Mouse (Mus musculus): ENCODE measurements at regions not wholly inside any gene's neighbourhood (a gene's known extent, or its start where the extent isn't known, plus 50 kb on each side); places are given as distances from the start of the nearest gene placed in this dataset.
A peak's percentile ranks its signal among the peaks of the same experiment; 100 is the strongest.

- Histone ChIP-seq H3K27ac (ENCODE audit: insufficient read depth, low read length) (no peak overlapping the region), H3K4me3 (replicated peaks; ENCODE audit: insufficient read depth, low read depth, low read length) (no peak overlapping the region), H3K4me1 (ENCODE audit: control insufficient read depth, insufficient read depth, low read length) (no peaks in the 10 kb centered on the region), H3K27me3 (ENCODE audit: control insufficient read depth, insufficient read depth, low read length) (no peaks in the 10 kb centered on the region)
- DNase-seq, result no peak
- 69% methylated on average over 6 of the region's 6 CpGs for WGBS
- TF ChIP-seq CTCF (IDR thresholded peaks at IDR 0.05; ENCODE audit: borderline replicate concordance, insufficient read depth, low read depth, low read length) (no peak), POLR2A (IDR thresholded peaks at IDR 0.05; ENCODE audit: borderline replicate concordance, insufficient read depth, low read length) (no peak)
Measured at GRCm38 (mm10) chr6:98797373-98797772, 454.8 kb upstream of the Gm765 start.

GRCm38 (mm10) chr6:98796666-98797065 is 454.1 kb upstream of the Gm765 start:
- H3K4me1 ChIP-seq (ENCODE audit: control insufficient read depth, insufficient read depth, low read length), result no peaks in the 10 kb centered on the region
- H3K27ac ChIP-seq (ENCODE audit: insufficient read depth, low read length), result no peak overlapping the region
- H3K4me3 ChIP-seq (replicated peaks; ENCODE audit: insufficient read depth, low read depth, low read length), result no peak overlapping the region
- WGBS, result 63% methylated on average over 4 of the region's 4 CpGs
- no peak for TF ChIP-seq POLR2A (IDR thresholded peaks at IDR 0.05; ENCODE audit: borderline replicate concordance, insufficient read depth, low read length)
- TF ChIP-seq CTCF (IDR thresholded peaks at IDR 0.05; ENCODE audit: borderline replicate concordance, insufficient read depth, low read depth, low read length), result no peak
- no peaks in the 10 kb centered on the region for H3K27me3 ChIP-seq (ENCODE audit: control insufficient read depth, insufficient read depth, low read length)
- no peak for DNase-seq

- H3K4me1 ChIP-seq (ENCODE audit: control insufficient read depth, insufficient read depth, low read length), result 0 out of 2 replicates have a peak, but pooled peaks cover 2% of the 10 kb centered on the region
Measured at GRCm38 (mm10) chr6:98787422-98787821, 444.9 kb upstream of the Gm765 start.

GRCm38 (mm10) chr6:98782074-98782473 is 439.5 kb upstream of the Gm765 start:
- WGBS, result 8% methylated on average over 9 of the region's 9 CpGs
- peak; percentile 18 to 48 for DNase-seq
- H3K27ac ChIP-seq (ENCODE audit: insufficient read depth, low read length), result no peak overlapping the region

More at GRCm38 (mm10) chr6:98787422-98787821, 444.9 kb upstream of the Gm765 start:
- Histone ChIP-seq H3K27me3 (ENCODE audit: control insufficient read depth, insufficient read depth, low read length) (no peaks in the 10 kb centered on the region), H3K27ac (ENCODE audit: insufficient read depth, low read length) (no peak overlapping the region), H3K4me3 (replicated peaks; ENCODE audit: insufficient read depth, low read depth, low read length) (no peak overlapping the region)
- 79% methylated on average over 5 of the region's 5 CpGs for WGBS
- no peak for TF ChIP-seq CTCF (IDR thresholded peaks at IDR 0.05; ENCODE audit: borderline replicate concordance, insufficient read depth, low read depth, low read length)
- TF ChIP-seq POLR2A (IDR thresholded peaks at IDR 0.05; ENCODE audit: borderline replicate concordance, insufficient read depth, low read length), result no peak
- no peak for DNase-seq

GRCm38 (mm10) chr6:98775780-98776179 is 433.2 kb upstream of the Gm765 start:
- Histone ChIP-seq H3K27ac (ENCODE audit: insufficient read depth, low read length) (no peak overlapping the region), H3K4me1 (ENCODE audit: control insufficient read depth, insufficient read depth, low read length) (no peaks in the 10 kb centered on the region; the same call in 1 of the 2 replicates), H3K27me3 (ENCODE audit: control insufficient read depth, insufficient read depth, low read length) (no peaks in the 10 kb centered on the region), H3K4me3 (replicated peaks; ENCODE audit: insufficient read depth, low read depth, low read length) (no peak overlapping the region)
- no peak for TF ChIP-seq CTCF (IDR thresholded peaks at IDR 0.05; ENCODE audit: borderline replicate concordance, insufficient read depth, low read depth, low read length)
- TF ChIP-seq POLR2A (IDR thresholded peaks at IDR 0.05; ENCODE audit: borderline replicate concordance, insufficient read depth, low read length), result no peak
- no peak for DNase-seq
- WGBS, result 17% methylated on average over 1 of the region's 1 CpGs

More at GRCm38 (mm10) chr6:98782074-98782473, 439.5 kb upstream of the Gm765 start:
- Histone ChIP-seq H3K4me3 (replicated peaks; ENCODE audit: insufficient read depth, low read depth, low read length) (no peak overlapping the region), H3K27me3 (ENCODE audit: control insufficient read depth, insufficient read depth, low read length) (no peaks in the 10 kb centered on the region), H3K4me1 (ENCODE audit: control insufficient read depth, insufficient read depth, low read length) (0 out of 2 replicates have a peak, but pooled peaks cover 3% of the 10 kb centered on the region)
- TF ChIP-seq POLR2A (IDR thresholded peaks at IDR 0.05; ENCODE audit: borderline replicate concordance, insufficient read depth, low read length) (no peak), CTCF (IDR thresholded peaks at IDR 0.05; ENCODE audit: borderline replicate concordance, insufficient read depth, low read depth, low read length) (no peak)

GRCm38 (mm10) chr6:98769999-98770398 is 427.4 kb upstream of the Gm765 start:
- Histone ChIP-seq H3K4me3 (replicated peaks; ENCODE audit: insufficient read depth, low read depth, low read length) (no peak overlapping the region), H3K27ac (ENCODE audit: insufficient read depth, low read length) (no peak overlapping the region), H3K27me3 (ENCODE audit: control insufficient read depth, insufficient read depth, low read length) (no peaks in the 10 kb centered on the region), H3K4me1 (ENCODE audit: control insufficient read depth, insufficient read depth, low read length) (no peaks in the 10 kb centered on the region)
- WGBS, result 80% methylated on average over 2 of the region's 2 CpGs
- no peak for DNase-seq
- no peak for TF ChIP-seq CTCF (IDR thresholded peaks at IDR 0.05; ENCODE audit: borderline replicate concordance, insufficient read depth, low read depth, low read length)
- no peak for TF ChIP-seq POLR2A (IDR thresholded peaks at IDR 0.05; ENCODE audit: borderline replicate concordance, insufficient read depth, low read length)

GRCm38 (mm10) chr6:98769322-98769721 is 426.8 kb upstream of the Gm765 start:
- DNase-seq, result peak in 1 of 2 experiments; percentile 10
- 8% methylated on average over 6 of the region's 6 CpGs for WGBS
- TF ChIP-seq POLR2A (IDR thresholded peaks at IDR 0.05; ENCODE audit: borderline replicate concordance, insufficient read depth, low read length) (no peak), CTCF (IDR thresholded peaks at IDR 0.05; ENCODE audit: borderline replicate concordance, insufficient read depth, low read depth, low read length) (no peak)
- Histone ChIP-seq H3K4me1 (ENCODE audit: control insufficient read depth, insufficient read depth, low read length) (no peaks in the 10 kb centered on the region), H3K27ac (ENCODE audit: insufficient read depth, low read length) (no peak overlapping the region), H3K27me3 (ENCODE audit: control insufficient read depth, insufficient read depth, low read length) (no peaks in the 10 kb centered on the region), H3K4me3 (replicated peaks; ENCODE audit: insufficient read depth, low read depth, low read length) (no peak overlapping the region)

GRCm38 (mm10) chr6:98767858-98768336 is 425.3 kb upstream of the Gm765 start:
- DNase-seq, result no peak

More at GRCm38 (mm10) chr6:98767858-98768336, 425.3 kb upstream of the Gm765 start:
- Histone ChIP-seq H3K4me3 (replicated peaks; ENCODE audit: insufficient read depth, low read depth, low read length) (no peak overlapping the region), H3K27me3 (ENCODE audit: control insufficient read depth, insufficient read depth, low read length) (no peaks in the 10 kb centered on the region), H3K27ac (ENCODE audit: insufficient read depth, low read length) (no peak overlapping the region), H3K4me1 (ENCODE audit: control insufficient read depth, insufficient read depth, low read length) (no peaks in the 10 kb centered on the region)
- TF ChIP-seq POLR2A (IDR thresholded peaks at IDR 0.05; ENCODE audit: borderline replicate concordance, insufficient read depth, low read length) (no peak), CTCF (IDR thresholded peaks at IDR 0.05; ENCODE audit: borderline replicate concordance, insufficient read depth, low read depth, low read length) (no peak)
- WGBS, result 54% methylated on average over 7 of the region's 7 CpGs

All from cerebellum, adult 2 months (tissue).